Mouse (Mus musculus): Measurements from ENCODE around the gene Snx29. TPM values are rescaled to one million over a fixed set of nuclear protein-coding genes. Genes with fewer than 3 reads are reported as not detected.

Gene Snx29
- polyA plus RNA-seq, 2 experiments, result 1.9 TPM

DNA sequence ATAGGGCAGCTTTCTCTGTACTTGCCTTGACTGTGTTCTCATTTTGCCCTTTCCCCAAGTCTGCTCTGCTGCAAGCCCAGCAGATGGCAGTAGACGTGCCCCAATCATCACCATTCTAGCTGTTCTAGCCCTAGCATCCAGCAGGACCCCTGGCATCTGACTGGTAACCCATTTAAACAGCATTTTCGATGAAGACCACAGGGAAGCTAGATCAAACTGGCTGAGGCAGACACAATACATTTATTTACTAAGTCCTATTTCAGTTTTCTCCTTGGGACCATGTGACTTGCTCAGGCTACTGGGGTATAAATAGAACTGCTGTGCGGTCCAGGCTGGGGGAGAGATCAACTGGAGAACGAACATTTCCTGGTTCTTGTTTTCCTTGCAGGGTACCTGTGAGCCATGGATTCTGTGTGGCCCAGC, 257.0 kb downstream of the Snx29 start:
- Histone ChIP-seq H3K9me3 (ENCODE audit: control insufficient read depth, low read length) (no peaks in the 10 kb centered on the region), H3K4me1 (replicated peaks; ENCODE audit: control insufficient read depth in 2 of 2, insufficient read depth in 2 of 2, low read length in 1 of 2) (peaks cover 24 to 38% of the 10 kb centered on the region in 2 experiments), H3K4me3 (ENCODE audit: insufficient read depth in 1 of 2, low read depth in 2 of 2, low read length in 2 of 2) (no peak overlapping the region), H3K4me2 (ENCODE audit: low read depth) (no peak overlapping the region), H3K9ac (replicated peaks) (no peak overlapping the region), H3K27me3 (ENCODE audit: control insufficient read depth, insufficient read depth, low read length) (no peaks in the 10 kb centered on the region), H3K27ac (no peak overlapping the region), H3K36me3 (replicated peaks; ENCODE audit: control insufficient read depth, insufficient read depth, low read depth) (no peaks in the 10 kb centered on the region)
- 44% methylated on average over 4 of the region's 4 CpGs for WGBS (ENCODE audit: insufficient replicate concordance)
- TF ChIP-seq CTCF (IDR thresholded peaks at IDR 0.05; ENCODE audit: low read depth) (peak; percentile 94), EP300 (IDR thresholded peaks at IDR 0.05; ENCODE audit: low read depth) (no peak)
- ATAC-seq (ENCODE audit: insufficient read depth) (no peak), DNase-seq (ENCODE audit: low read depth in 3 of 3, low spot score in 3 of 3) (peak in 1 of 3 experiments; percentile 37)

DNA sequence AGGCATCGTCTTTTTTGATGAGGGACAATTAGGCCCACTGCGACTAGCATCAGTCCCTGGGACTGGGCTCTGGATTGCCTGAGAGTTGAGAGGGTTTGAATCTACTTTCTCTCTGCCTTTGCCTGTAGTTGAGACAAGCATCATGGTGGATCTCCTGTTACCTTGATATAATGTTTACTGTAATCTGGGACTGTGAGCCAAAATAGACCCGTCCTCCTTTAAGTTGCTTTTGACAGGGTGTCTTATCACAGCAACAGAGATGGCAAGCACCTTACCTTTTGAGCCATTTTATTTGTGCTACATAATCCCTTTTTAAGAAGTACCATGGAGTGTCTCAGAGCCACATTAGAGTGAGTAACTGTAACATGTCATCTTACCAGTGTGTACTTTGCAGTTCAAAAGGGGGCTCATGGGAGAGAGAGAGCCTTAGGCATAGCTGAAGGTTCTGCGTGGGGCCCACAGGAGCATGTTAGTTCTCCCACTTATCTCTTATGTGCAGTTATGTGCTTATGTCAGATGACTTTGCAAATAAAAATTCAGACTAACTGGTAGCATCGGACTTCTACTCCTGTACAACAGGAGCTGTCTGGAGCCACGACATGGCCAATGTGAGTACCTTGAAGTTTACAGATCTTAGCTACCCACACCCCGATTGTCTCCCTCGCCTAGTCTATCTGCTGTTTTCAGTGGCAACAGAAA, 261.4 kb downstream of the Snx29 start:
- ATAC-seq (ENCODE audit: insufficient read depth) (peak; percentile 94), DNase-seq (ENCODE audit: low read depth in 3 of 3, low spot score in 3 of 3) (peak; percentile 76 to 79 (median 79))
- Histone ChIP-seq H3K27ac (peak overlapping the region; percentile 98), H3K4me2 (ENCODE audit: low read depth) (peak overlapping the region; percentile 71), H3K9ac (replicated peaks) (peak overlapping the region; percentile 69), H3K9me3 (ENCODE audit: control insufficient read depth, low read length) (no peaks in the 10 kb centered on the region), H3K27me3 (ENCODE audit: control insufficient read depth, insufficient read depth, low read length) (no peaks in the 10 kb centered on the region), H3K4me1 (replicated peaks; ENCODE audit: control insufficient read depth in 2 of 2, insufficient read depth in 2 of 2, low read length in 1 of 2) (peaks cover 49 to 69% of the 10 kb centered on the region in 2 experiments), H3K36me3 (replicated peaks; ENCODE audit: control insufficient read depth, insufficient read depth, low read depth) (no peaks in the 10 kb centered on the region), H3K4me3 (ENCODE audit: insufficient read depth in 1 of 2, low read depth in 2 of 2, low read length in 2 of 2) (peak overlapping the region; percentile 28 to 41)
- peak; percentile 21; the same call in 1 of the 2 replicates for TF ChIP-seq CTCF (IDR thresholded peaks at IDR 0.05; ENCODE audit: low read depth)
- peak; percentile 87 for TF ChIP-seq EP300 (IDR thresholded peaks at IDR 0.05; ENCODE audit: low read depth)
- WGBS (ENCODE audit: insufficient replicate concordance), result 33% methylated on average over 8 of the region's 8 CpGs

DNA sequence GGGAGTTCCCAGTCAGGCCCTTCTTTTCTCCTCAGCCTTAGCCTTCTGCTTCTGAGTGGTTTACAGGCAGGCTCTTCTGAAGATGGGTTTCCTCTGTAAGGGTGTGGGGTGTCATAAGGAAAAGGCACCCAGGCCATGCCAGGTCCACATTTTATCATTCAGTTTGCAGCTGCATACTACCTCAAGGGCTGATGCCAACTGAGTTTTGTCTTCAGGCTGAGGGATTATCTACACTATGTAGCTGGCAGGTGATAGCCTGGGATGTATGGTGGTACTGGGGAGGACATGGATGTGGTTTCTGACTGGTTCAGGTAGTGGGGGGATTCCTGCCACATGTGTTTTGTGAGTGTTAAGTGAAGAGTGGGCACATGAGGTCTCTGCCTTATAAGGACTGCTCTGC, 266.0 kb downstream of the Snx29 start:
- no peaks in the 10 kb centered on the region for H3K27me3 ChIP-seq (ENCODE audit: control insufficient read depth, insufficient read depth, low read length)
- DNase-seq (ENCODE audit: low read depth in 3 of 3, low spot score in 3 of 3), result no peak
- no peaks in the 10 kb centered on the region for H3K9me3 ChIP-seq (ENCODE audit: control insufficient read depth, low read length)
- ATAC-seq (ENCODE audit: insufficient read depth), result no peak
- H3K36me3 ChIP-seq (replicated peaks; ENCODE audit: control insufficient read depth, insufficient read depth, low read depth), result no peaks in the 10 kb centered on the region
- H3K27ac ChIP-seq, result peak overlapping the region; percentile 37
- H3K4me1 ChIP-seq (replicated peaks; ENCODE audit: control insufficient read depth in 2 of 2, insufficient read depth in 2 of 2, low read length in 1 of 2), result peaks cover 39 to 51% of the 10 kb centered on the region in 2 experiments
- no peak for TF ChIP-seq EP300 (IDR thresholded peaks at IDR 0.05; ENCODE audit: low read depth)
- TF ChIP-seq CTCF (IDR thresholded peaks at IDR 0.05; ENCODE audit: low read depth), result no peak
- no peak overlapping the region for H3K4me2 ChIP-seq (ENCODE audit: low read depth)
- no peak overlapping the region for H3K4me3 ChIP-seq (ENCODE audit: insufficient read depth in 1 of 2, low read depth in 2 of 2, low read length in 2 of 2)
- H3K9ac ChIP-seq (replicated peaks), result 0 out of 2 replicates have a peak overlapping the region, but pooled peaks have one; percentile 16

DNA sequence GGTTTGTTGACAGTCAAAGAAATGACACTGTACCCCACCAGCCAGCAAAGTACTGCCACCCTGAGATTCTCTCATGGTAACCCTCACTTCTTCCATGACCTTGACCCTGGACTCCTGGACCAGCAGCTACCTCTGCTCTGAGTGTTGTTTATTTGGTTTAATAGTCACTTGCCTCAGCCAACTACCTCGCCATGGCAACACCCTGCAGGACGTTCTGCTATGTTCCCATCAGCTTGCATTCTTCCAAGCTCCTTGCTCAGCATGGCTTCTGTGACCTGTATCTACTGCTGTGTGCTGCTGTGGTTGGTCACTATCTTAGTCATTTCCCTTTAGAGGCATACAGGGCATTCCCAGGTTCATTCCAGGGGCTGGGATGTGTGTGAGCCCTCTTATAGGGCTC, 266.6 kb downstream of the Snx29 start:
- Histone ChIP-seq H3K9ac (replicated peaks) (peak overlapping the region; percentile 6; the same call in 1 of the 2 replicates), H3K4me3 (ENCODE audit: insufficient read depth in 1 of 2, low read depth in 2 of 2, low read length in 2 of 2) (no peak overlapping the region), H3K27me3 (ENCODE audit: control insufficient read depth, insufficient read depth, low read length) (no peaks in the 10 kb centered on the region), H3K36me3 (replicated peaks; ENCODE audit: control insufficient read depth, insufficient read depth, low read depth) (no peaks in the 10 kb centered on the region), H3K4me2 (ENCODE audit: low read depth) (no peak overlapping the region), H3K27ac (peak overlapping the region; percentile 14; the same call in 1 of the 2 replicates), H3K9me3 (ENCODE audit: control insufficient read depth, low read length) (no peaks in the 10 kb centered on the region), H3K4me1 (replicated peaks; ENCODE audit: control insufficient read depth in 2 of 2, insufficient read depth in 2 of 2, low read length in 1 of 2) (peaks cover 34 to 45% of the 10 kb centered on the region in 2 experiments)
- ATAC-seq (ENCODE audit: insufficient read depth) (no peak), DNase-seq (ENCODE audit: low read depth in 3 of 3, low spot score in 3 of 3) (no peak)
- 51% methylated on average over 2 of the region's 2 CpGs for whole genome bisulfite sequencing (ENCODE audit: insufficient replicate concordance)
- TF ChIP-seq CTCF (IDR thresholded peaks at IDR 0.05; ENCODE audit: low read depth) (no peak), EP300 (IDR thresholded peaks at IDR 0.05; ENCODE audit: low read depth) (no peak)

DNA sequence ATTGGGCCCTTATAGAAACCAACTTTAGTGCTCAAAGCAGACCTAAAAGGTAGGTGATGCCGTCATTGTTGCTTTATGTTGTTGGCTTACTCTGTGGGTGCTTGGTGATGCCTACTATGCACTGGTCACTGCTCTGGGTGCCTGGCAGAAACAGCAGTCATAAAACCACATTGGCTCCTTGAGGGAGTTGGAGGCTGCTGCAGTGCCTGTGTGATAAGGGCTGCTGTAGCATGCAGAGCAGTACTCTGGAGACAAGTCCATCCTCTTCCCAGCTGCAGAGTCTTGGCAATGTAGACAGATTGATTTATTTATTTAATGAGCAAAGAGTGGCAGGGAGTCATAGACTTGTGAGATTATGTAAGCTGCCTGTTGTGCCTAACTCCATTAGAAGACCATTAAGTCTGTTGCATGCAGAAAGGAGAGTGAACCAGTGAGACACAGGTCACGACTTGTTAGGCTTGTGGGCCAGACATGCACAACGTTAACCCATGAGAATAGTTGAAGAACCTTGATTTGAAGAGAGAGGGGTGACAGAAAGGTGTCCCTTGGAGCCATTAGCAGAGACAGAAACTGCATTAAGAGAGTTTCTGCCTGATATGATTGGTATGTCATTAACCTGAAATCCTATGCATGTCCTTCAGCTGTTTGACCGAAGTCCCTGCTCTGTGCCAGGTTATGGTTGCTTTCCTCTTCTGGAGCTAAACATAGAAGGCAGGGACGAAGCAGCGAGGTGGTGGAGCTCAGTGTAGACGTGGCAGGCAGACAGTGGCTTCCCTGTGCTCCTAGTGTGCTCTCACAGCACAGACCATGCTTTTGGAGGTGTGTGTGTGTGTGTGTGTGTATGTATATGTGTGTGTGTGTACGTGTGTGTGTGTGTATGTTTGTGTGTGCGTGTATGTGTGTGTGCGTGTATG, 267.3 kb downstream of the Snx29 start:
- no peak for TF ChIP-seq CTCF (IDR thresholded peaks at IDR 0.05; ENCODE audit: low read depth)
- no peak for TF ChIP-seq EP300 (IDR thresholded peaks at IDR 0.05; ENCODE audit: low read depth)
- WGBS (ENCODE audit: insufficient replicate concordance), result 76% methylated on average over 10 of the region's 10 CpGs
- ATAC-seq (ENCODE audit: insufficient read depth), result no peak

More for the DNA sequence above, 267.3 kb downstream of the Snx29 start:
- Histone ChIP-seq H3K27me3 (ENCODE audit: control insufficient read depth, insufficient read depth, low read length) (no peaks in the 10 kb centered on the region), H3K9me3 (ENCODE audit: control insufficient read depth, low read length) (no peaks in the 10 kb centered on the region), H3K27ac (no peak overlapping the region), H3K4me2 (ENCODE audit: low read depth) (no peak overlapping the region), H3K4me1 (replicated peaks; ENCODE audit: control insufficient read depth in 2 of 2, insufficient read depth in 2 of 2, low read length in 1 of 2) (peaks cover 30 to 44% of the 10 kb centered on the region in 2 experiments), H3K36me3 (replicated peaks; ENCODE audit: control insufficient read depth, insufficient read depth, low read depth) (no peaks in the 10 kb centered on the region), H3K9ac (replicated peaks) (no peak overlapping the region), H3K4me3 (ENCODE audit: insufficient read depth in 1 of 2, low read depth in 2 of 2, low read length in 2 of 2) (no peak overlapping the region)
- DNase-seq (ENCODE audit: low read depth in 3 of 3, low spot score in 3 of 3), result no peak

All from liver, embryonic 14.5 days (tissue).